Mouse (Mus musculus): ENCODE measurements around the gene Cfap52.

DNA sequence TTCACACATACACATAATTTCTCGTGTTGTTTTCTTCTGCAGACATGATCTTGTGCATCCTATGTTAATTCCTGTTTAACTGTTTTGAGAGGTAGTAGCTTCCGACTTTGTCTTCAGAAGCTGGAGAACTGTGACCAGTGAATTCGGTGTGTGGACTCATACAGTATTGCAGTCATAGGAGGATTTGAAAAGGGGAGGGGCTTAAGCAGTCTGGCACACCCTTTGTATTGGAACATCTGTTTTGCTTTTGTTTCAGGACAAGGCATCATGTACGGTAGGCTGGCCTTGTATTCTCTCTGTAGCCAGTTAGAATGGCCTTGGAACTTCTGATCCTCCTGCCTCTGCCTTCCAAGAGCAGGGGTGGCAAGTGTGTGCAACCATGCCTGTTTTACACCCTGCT lies 30.5 kb upstream of the Cfap52 start:
- TF ChIP-seq EP300 (IDR thresholded peaks at IDR 0.05; ENCODE audit: low read depth) (no peak), CTCF (IDR thresholded peaks at IDR 0.05; ENCODE audit: low read depth) (no peak)
